Mouse (Mus musculus) C2C12 (cell line): ENCODE data around the gene Cep44. TPM values are rescaled to one million over a fixed set of nuclear protein-coding genes. Genes with fewer than 3 reads are reported as not detected.

ENCODE experiments used
- H3K27me3 ChIP-seq: one replicate; pipeline ENCODE4 v1.6.1; 2011; ENCODE audit not compliant: control insufficient read depth, insufficient read depth, insufficient read length
- H3K36me3 ChIP-seq: one replicate; pipeline ENCODE4 v1.6.1; 2011; ENCODE audit not compliant: control insufficient read depth, insufficient read depth
- H3K4me3 ChIP-seq: one replicate; pipeline ENCODE4 v1.5.1; 2011; ENCODE audit warnings: mild to moderate bottlenecking, control low read depth; ENCODE audit not compliant: poor library complexity, insufficient read depth, severe bottlenecking
- H3K79me2 ChIP-seq: one replicate; pipeline ENCODE4 v1.6.1; 2011; ENCODE audit not compliant: control insufficient read depth, insufficient read depth
- H3K79me3 ChIP-seq: one replicate; pipeline ENCODE4 v1.6.1; 2011; ENCODE audit warnings: low read depth, control low read depth
- H3ac ChIP-seq: one replicate; pipeline ENCODE3; 2011; ENCODE audit warnings: low read depth; ENCODE audit not compliant: control insufficient read depth, insufficient read length
- CEBPB ChIP-seq: IDR thresholded peaks from one replicate; pipeline ENCODE4 v1.6.1; 2011; ENCODE audit warnings: low read depth, mild to moderate bottlenecking, control low read depth, moderate library complexity
- CTCF ChIP-seq: IDR thresholded peaks from one replicate; pipeline ENCODE4 v1.5.1; 2011; ENCODE audit not compliant: control insufficient read depth, insufficient read depth, insufficient read length
- FOSL1 ChIP-seq: IDR thresholded peaks from one replicate; pipeline ENCODE4 v1.8.0; 2011; ENCODE audit warnings: mild to moderate bottlenecking, low read length; ENCODE audit not compliant: poor library complexity, insufficient read depth, severe bottlenecking
- MAX ChIP-seq: IDR thresholded peaks from one replicate; pipeline ENCODE4 v1.6.1; 2011; ENCODE audit warnings: mild to moderate bottlenecking, control low read depth
- MYOD1 ChIP-seq: IDR thresholded peaks from one replicate; pipeline ENCODE4 v1.6.1; 2011; ENCODE audit warnings: low read depth; ENCODE audit not compliant: control insufficient read depth, insufficient read length
- MYOG ChIP-seq: IDR thresholded peaks from one replicate; pipeline ENCODE4 v1.6.1; 2011; ENCODE audit not compliant: control insufficient read depth, insufficient read length; ENCODE audit errors: extremely low read depth
- USF1 ChIP-seq: IDR thresholded peaks from one replicate; pipeline ENCODE4 v1.6.1; 2011; ENCODE audit warnings: low read depth, mild to moderate bottlenecking, control low read depth, moderate library complexity
- microRNA-seq: library from miRNA; unstranded; fragments of <30 nt; microRNA quantifications from one replicate; pipeline ENCODE4, GENCODE M21; 2019; ENCODE audit warnings: borderline microRNAs expressed
- polyA plus RNA-seq: library from polyadenylated mRNA; unstranded; fragments of >200 nt; fragmentation: generic; extraction: Trizol; gene quantifications from one replicate; pipeline ENCODE4 v1.2.1, GENCODE M21; 2012; ENCODE audit warnings: missing spikeins

Gene Cep44
- polyA plus RNA-seq, 1 experiment: 12.1 TPM

- Histone ChIP-seq H3ac (no peak overlapping the region), H3K27me3 (no peaks in the 10 kb centered on the region), H3K79me2 (no peaks in the 10 kb centered on the region), H3K36me3 (no peaks in the 10 kb centered on the region), H3K4me3 (no peak overlapping the region), H3K79me3 (no peaks in the 10 kb centered on the region)
- TF ChIP-seq MYOD1: no peak
- TF ChIP-seq MYOG: no peak
- TF ChIP-seq FOSL1: no peak
- TF ChIP-seq MAX: no peak
- TF ChIP-seq CEBPB: no peak
- no peak for TF ChIP-seq CTCF
- TF ChIP-seq USF1: no peak
These were observed 41.8 kb downstream of the Cep44 start for GRCm38 (mm10) chr8:56508952-56509479.

- H3K79me2 ChIP-seq: no peaks in the 10 kb centered on the region
- TF ChIP-seq MAX: no peak
- TF ChIP-seq MYOG: no peak
- no peak for TF ChIP-seq FOSL1
- TF ChIP-seq USF1: no peak
- no peak for TF ChIP-seq CTCF
- TF ChIP-seq CEBPB: no peak
- no peak for TF ChIP-seq MYOD1
- no peak overlapping the region for H3K4me3 ChIP-seq
- no peak overlapping the region for H3ac ChIP-seq
- H3K79me3 ChIP-seq: no peaks in the 10 kb centered on the region
- H3K36me3 ChIP-seq: no peaks in the 10 kb centered on the region
- no peaks in the 10 kb centered on the region for H3K27me3 ChIP-seq
These were observed 42.4 kb downstream of the Cep44 start for GRCm38 (mm10) chr8:56508318-56508951.

GRCm38 (mm10) chr8:56501911-56502310, 48.9 kb downstream of the Cep44 start:
- H3K79me2 ChIP-seq: no peaks in the 10 kb centered on the region
- no peaks in the 10 kb centered on the region for H3K27me3 ChIP-seq
- H3K36me3 ChIP-seq: no peaks in the 10 kb centered on the region

GRCm38 (mm10) chr8:56489496-56489895, 61.4 kb downstream of the Cep44 start:
- Histone ChIP-seq H3K36me3 (no peaks in the 10 kb centered on the region), H3K79me3 (no peaks in the 10 kb centered on the region), H3K79me2 (no peaks in the 10 kb centered on the region), H3K27me3 (no peaks in the 10 kb centered on the region), H3K4me3 (no peak overlapping the region), H3ac (no peak overlapping the region)
- no peak for TF ChIP-seq MYOG
- TF ChIP-seq CTCF: no peak
- TF ChIP-seq MYOD1: no peak
- no peak for TF ChIP-seq FOSL1
- no peak for TF ChIP-seq MAX
- no peak for TF ChIP-seq USF1

More at GRCm38 (mm10) chr8:56501911-56502310, 48.9 kb downstream of the Cep44 start:
- no peak overlapping the region for H3K4me3 ChIP-seq
- H3K79me3 ChIP-seq: no peaks in the 10 kb centered on the region
- H3ac ChIP-seq: no peak overlapping the region
- no peak for TF ChIP-seq CEBPB
- no peak for TF ChIP-seq FOSL1
- TF ChIP-seq MYOD1: no peak
- TF ChIP-seq CTCF: no peak
- no peak for TF ChIP-seq MAX
- TF ChIP-seq USF1: no peak
- no peak for TF ChIP-seq MYOG

- Histone ChIP-seq H3K36me3 (no peaks in the 10 kb centered on the region), H3K4me3 (no peak overlapping the region), H3K79me3 (no peaks in the 10 kb centered on the region), H3K79me2 (no peaks in the 10 kb centered on the region), H3K27me3 (no peaks in the 10 kb centered on the region), H3ac (no peak overlapping the region)
- TF ChIP-seq MAX (no peak), USF1 (no peak), CEBPB (no peak), MYOD1 (no peak), MYOG (no peak)
These were observed 64.8 kb downstream of the Cep44 start for GRCm38 (mm10) chr8:56486006-56486405.

Small RNA genes within 50 kb of the gene (microRNA-seq; reads per million reads assigned to microRNA genes)
- gene Gm25992: not detected

Other genes starting within 250 kb of the Cep44 start
- gene Fbxo8, start within 50 bp of the Cep44 start, polyA plus RNA-seq: 6.5 TPM